Mouse (Mus musculus): ENCODE measurements around the gene Fam155a.

DNA sequence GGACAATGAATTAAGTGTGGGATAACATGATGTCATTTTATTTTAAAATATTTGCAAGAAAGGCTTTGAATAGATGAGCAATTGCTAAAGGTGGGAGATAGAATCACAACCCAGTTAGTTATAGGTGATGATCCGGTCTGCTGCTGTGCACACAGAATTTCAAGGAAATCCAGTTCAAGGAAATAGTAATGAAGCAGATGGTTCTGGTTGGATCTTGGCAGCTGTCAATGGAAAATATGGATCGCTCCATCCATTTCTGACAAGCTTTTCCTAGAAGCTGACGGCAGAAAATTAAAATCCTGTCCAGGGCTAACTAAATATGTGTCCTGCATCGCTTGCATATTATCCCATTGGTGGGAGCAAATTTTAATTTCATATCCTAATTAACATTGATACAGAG is 61.2 kb downstream of the Fam155a start:
- TF ChIP-seq EP300 (IDR thresholded peaks at IDR 0.05; ENCODE audit: low read depth) = no peak
- TF ChIP-seq CTCF (IDR thresholded peaks at IDR 0.05; ENCODE audit: low read depth) = no peak
